Mouse (Mus musculus): ENCODE measurements at regions not wholly inside any gene's neighbourhood (a gene's known extent, or its start where the extent isn't known, plus 50 kb on each side); places are given as distances from the start of the nearest gene placed in this dataset.

- no peaks in the 10 kb centered on the region for H3K27me3 ChIP-seq (replicated peaks)
- H3K9me3 ChIP-seq: no peaks in the 10 kb centered on the region
- H3K9ac ChIP-seq: no peak overlapping the region
- 50% methylated on average over 5 of the region's 5 CpGs for WGBS
- no peak overlapping the region for H3K4me3 ChIP-seq (replicated peaks)
- no peak overlapping the region for H3K4me2 ChIP-seq
- no peak overlapping the region for H3K27ac ChIP-seq
- H3K4me1 ChIP-seq: no peaks in the 10 kb centered on the region
- H3K36me3 ChIP-seq: no peaks in the 10 kb centered on the region
- no peak for ATAC-seq (ENCODE audit: insufficient read depth, low FRiP score, low read depth)
Measured at GRCm38 (mm10) chr8:31314692-31315358, 2113.7 kb upstream of the 5930422O12Rik start.

GRCm38 (mm10) chr8:31315359-31315705, 2113.2 kb upstream of the 5930422O12Rik start:
- WGBS: 50% methylated on average over 8 of the region's 8 CpGs
- no peak for ATAC-seq (ENCODE audit: insufficient read depth, low FRiP score, low read depth)
- no peak overlapping the region for H3K4me2 ChIP-seq

GRCm38 (mm10) chr8:31333545-31334297, 2094.8 kb upstream of the 5930422O12Rik start:
- no peaks in the 10 kb centered on the region for H3K4me1 ChIP-seq
- no peak overlapping the region for H3K9ac ChIP-seq
- no peak for ATAC-seq (ENCODE audit: insufficient read depth, low FRiP score, low read depth)
- H3K36me3 ChIP-seq: no peaks in the 10 kb centered on the region
- H3K9me3 ChIP-seq: no peaks in the 10 kb centered on the region
- 86% methylated on average over 7 of the region's 7 CpGs for WGBS
- H3K27me3 ChIP-seq (replicated peaks): no peaks in the 10 kb centered on the region
- H3K4me2 ChIP-seq: no peak overlapping the region
- H3K27ac ChIP-seq: no peak overlapping the region
- no peak overlapping the region for H3K4me3 ChIP-seq (replicated peaks)

More at GRCm38 (mm10) chr8:31315359-31315705, 2113.2 kb upstream of the 5930422O12Rik start:
- no peaks in the 10 kb centered on the region for H3K36me3 ChIP-seq
- no peaks in the 10 kb centered on the region for H3K9me3 ChIP-seq
- no peak overlapping the region for H3K27ac ChIP-seq
- no peaks in the 10 kb centered on the region for H3K4me1 ChIP-seq
- H3K9ac ChIP-seq: no peak overlapping the region
- no peaks in the 10 kb centered on the region for H3K27me3 ChIP-seq (replicated peaks)
- no peak overlapping the region for H3K4me3 ChIP-seq (replicated peaks)

- no peak overlapping the region for H3K4me2 ChIP-seq
- H3K27ac ChIP-seq: no peak overlapping the region
- H3K4me1 ChIP-seq: no peaks in the 10 kb centered on the region
- H3K9me3 ChIP-seq: no peaks in the 10 kb centered on the region
- no peak overlapping the region for H3K4me3 ChIP-seq (replicated peaks)
- no peak for ATAC-seq (ENCODE audit: insufficient read depth, low FRiP score, low read depth)
- H3K27me3 ChIP-seq (replicated peaks): no peaks in the 10 kb centered on the region
- H3K36me3 ChIP-seq: no peaks in the 10 kb centered on the region
- WGBS: 72% methylated on average over 4 of the region's 4 CpGs
- H3K9ac ChIP-seq: no peak overlapping the region
Measured at GRCm38 (mm10) chr8:31348504-31348903, 2080.0 kb upstream of the 5930422O12Rik start.

- H3K4me2 ChIP-seq: no peak overlapping the region
- H3K27ac ChIP-seq: no peak overlapping the region
- no peak overlapping the region for H3K9ac ChIP-seq
- no peaks in the 10 kb centered on the region for H3K9me3 ChIP-seq
- H3K27me3 ChIP-seq (replicated peaks): no peaks in the 10 kb centered on the region
- no peaks in the 10 kb centered on the region for H3K36me3 ChIP-seq
- ATAC-seq (ENCODE audit: insufficient read depth, low FRiP score, low read depth): no peak
- WGBS: 67% methylated on average over 5 of the region's 5 CpGs
- no peak overlapping the region for H3K4me3 ChIP-seq (replicated peaks)
- no peaks in the 10 kb centered on the region for H3K4me1 ChIP-seq
Measured at GRCm38 (mm10) chr8:31369636-31370035, 2058.9 kb upstream of the 5930422O12Rik start.

- Histone ChIP-seq H3K27ac (no peak overlapping the region), H3K9ac (no peak overlapping the region), H3K4me2 (no peak overlapping the region), H3K9me3 (no peaks in the 10 kb centered on the region), H3K4me3 (replicated peaks) (no peak overlapping the region), H3K36me3 (no peaks in the 10 kb centered on the region), H3K4me1 (no peaks in the 10 kb centered on the region), H3K27me3 (replicated peaks) (no peaks in the 10 kb centered on the region)
- no peak for ATAC-seq (ENCODE audit: insufficient read depth, low FRiP score, low read depth)
- 25% methylated on average over 3 of the region's 3 CpGs for WGBS
Measured at GRCm38 (mm10) chr8:31370137-31371010, 2058.1 kb upstream of the 5930422O12Rik start.

GRCm38 (mm10) chr8:31371656-31372055, 2056.9 kb upstream of the 5930422O12Rik start:
- no peaks in the 10 kb centered on the region for H3K27me3 ChIP-seq (replicated peaks)
- no peaks in the 10 kb centered on the region for H3K4me1 ChIP-seq
- H3K9ac ChIP-seq: no peak overlapping the region
- no peaks in the 10 kb centered on the region for H3K9me3 ChIP-seq
- no peaks in the 10 kb centered on the region for H3K36me3 ChIP-seq
- H3K27ac ChIP-seq: no peak overlapping the region
- H3K4me3 ChIP-seq (replicated peaks): no peak overlapping the region
- ATAC-seq (ENCODE audit: insufficient read depth, low FRiP score, low read depth): no peak
- WGBS: 72% methylated on average over 5 of the region's 5 CpGs
- H3K4me2 ChIP-seq: no peak overlapping the region

GRCm38 (mm10) chr8:31372397-31372796, 2056.1 kb upstream of the 5930422O12Rik start:
- H3K4me2 ChIP-seq: no peak overlapping the region
- ATAC-seq (ENCODE audit: insufficient read depth, low FRiP score, low read depth): no peak
- H3K36me3 ChIP-seq: no peaks in the 10 kb centered on the region
- 75% methylated on average over 2 of the region's 2 CpGs for WGBS
- H3K4me1 ChIP-seq: no peaks in the 10 kb centered on the region
- no peak overlapping the region for H3K9ac ChIP-seq
- H3K4me3 ChIP-seq (replicated peaks): no peak overlapping the region
- H3K27ac ChIP-seq: no peak overlapping the region
- H3K27me3 ChIP-seq (replicated peaks): no peaks in the 10 kb centered on the region
- no peaks in the 10 kb centered on the region for H3K9me3 ChIP-seq

GRCm38 (mm10) chr8:31373140-31373787, 2055.2 kb upstream of the 5930422O12Rik start:
- H3K4me1 ChIP-seq: no peaks in the 10 kb centered on the region
- H3K9ac ChIP-seq: no peak overlapping the region
- H3K4me3 ChIP-seq (replicated peaks): no peak overlapping the region
- H3K4me2 ChIP-seq: no peak overlapping the region
- no peaks in the 10 kb centered on the region for H3K36me3 ChIP-seq
- no peaks in the 10 kb centered on the region for H3K27me3 ChIP-seq (replicated peaks)
- H3K27ac ChIP-seq: no peak overlapping the region
- H3K9me3 ChIP-seq: no peaks in the 10 kb centered on the region
- no peak for ATAC-seq (ENCODE audit: insufficient read depth, low FRiP score, low read depth)
- 65% methylated on average over 6 of the region's 6 CpGs for WGBS

- Histone ChIP-seq H3K4me3 (replicated peaks) (no peak overlapping the region), H3K27ac (no peak overlapping the region), H3K4me1 (no peaks in the 10 kb centered on the region), H3K27me3 (replicated peaks) (no peaks in the 10 kb centered on the region), H3K9ac (no peak overlapping the region), H3K36me3 (no peaks in the 10 kb centered on the region), H3K4me2 (no peak overlapping the region), H3K9me3 (no peaks in the 10 kb centered on the region)
- WGBS: 50% methylated on average over 2 of the region's 2 CpGs
- ATAC-seq (ENCODE audit: insufficient read depth, low FRiP score, low read depth): no peak
Measured at GRCm38 (mm10) chr8:31377698-31378334, 2050.7 kb upstream of the 5930422O12Rik start.

GRCm38 (mm10) chr8:31404811-31405210, 2023.7 kb upstream of the 5930422O12Rik start:
- no peaks in the 10 kb centered on the region for H3K4me1 ChIP-seq
- H3K9ac ChIP-seq: no peak overlapping the region
- 86% methylated on average over 3 of the region's 3 CpGs for WGBS
- H3K4me2 ChIP-seq: no peak overlapping the region
- no peak for ATAC-seq (ENCODE audit: insufficient read depth, low FRiP score, low read depth)
- H3K36me3 ChIP-seq: no peaks in the 10 kb centered on the region
- H3K9me3 ChIP-seq: no peaks in the 10 kb centered on the region
- no peak overlapping the region for H3K27ac ChIP-seq
- H3K27me3 ChIP-seq (replicated peaks): no peaks in the 10 kb centered on the region
- no peak overlapping the region for H3K4me3 ChIP-seq (replicated peaks)

Data from stomach, embryonic 15.5 days (tissue).